Mouse (Mus musculus): ENCODE data around the gene Tnfrsf4.

The Tnfrsf4 gene

DNA sequence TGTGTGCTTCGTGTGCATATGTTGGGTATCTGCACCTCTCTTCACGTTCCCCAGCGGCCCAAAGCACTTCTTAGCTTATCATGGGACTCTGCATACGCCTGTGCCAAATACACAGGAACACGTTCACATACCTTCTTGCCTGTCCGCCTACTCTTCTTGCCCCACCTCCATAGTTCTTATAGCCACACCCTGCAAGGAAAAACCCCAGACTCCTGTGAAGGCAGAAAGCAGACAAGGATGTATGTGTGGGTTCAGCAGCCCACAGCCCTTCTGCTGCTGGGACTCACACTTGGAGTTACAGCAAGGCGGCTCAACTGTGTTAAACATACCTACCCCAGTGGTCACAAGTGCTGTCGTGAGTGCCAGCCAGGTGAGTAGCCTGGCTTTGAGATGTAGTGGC lies at the start of gene Tnfrsf4:
Tnfrsf4 (plus strand) TSS at position 207 of the 400 bp plus-strand sequence.
- DNase-seq = no peak

DNA sequence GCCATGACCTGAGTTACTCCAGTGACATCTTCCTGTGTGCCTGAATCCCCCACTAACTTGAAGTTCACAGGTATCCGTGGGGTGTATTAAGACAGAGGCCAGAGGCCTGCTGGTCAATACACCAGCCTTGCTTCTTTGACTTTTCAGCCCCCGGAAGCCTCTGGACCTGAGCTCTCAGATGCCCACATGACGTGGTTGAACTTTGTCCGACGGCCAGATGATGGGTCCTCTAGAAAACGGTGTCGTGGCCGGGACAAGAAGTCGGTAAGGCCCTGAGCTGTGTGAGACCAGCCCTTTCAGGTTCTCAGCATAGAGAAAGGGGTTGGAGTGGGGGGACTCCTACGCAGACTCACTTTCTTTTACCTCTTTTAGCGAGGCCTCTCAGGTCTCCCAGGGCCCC lies 49.2 kb upstream of the Tnfrsf4 start:
- peak; percentile 37 for DNase-seq

DNA sequence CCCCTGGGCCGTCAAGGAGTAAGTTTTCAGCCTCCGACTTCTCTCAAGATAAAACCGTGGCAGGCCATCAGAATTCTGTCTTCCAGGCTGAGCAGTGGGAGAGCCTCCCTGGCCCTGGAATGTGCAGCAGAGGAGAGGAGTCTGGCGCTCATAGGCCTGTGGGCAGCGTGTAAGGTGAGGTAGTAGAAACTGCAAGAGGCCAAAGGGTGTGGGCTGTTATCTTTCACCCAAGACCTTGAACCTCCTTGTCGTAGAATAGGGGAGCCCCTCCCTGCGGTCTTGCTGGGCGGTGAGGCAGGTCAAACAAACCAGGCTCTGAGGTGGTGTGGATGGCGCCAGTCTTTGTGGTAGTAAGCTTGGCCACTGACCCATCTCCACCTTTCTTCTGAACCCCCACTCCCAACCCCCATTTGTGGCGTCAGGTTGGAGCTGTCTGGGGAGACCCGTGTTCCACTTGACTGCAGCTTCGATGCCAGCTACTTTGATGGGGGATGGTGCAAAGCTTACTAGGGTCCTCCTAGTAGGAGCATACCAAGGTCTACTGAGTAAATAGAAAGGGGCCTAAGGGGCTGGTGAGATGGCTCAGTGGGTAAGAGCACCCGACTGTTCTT lies 44.5 kb upstream of the Tnfrsf4 start:
- DNase-seq = no peak

DNA sequence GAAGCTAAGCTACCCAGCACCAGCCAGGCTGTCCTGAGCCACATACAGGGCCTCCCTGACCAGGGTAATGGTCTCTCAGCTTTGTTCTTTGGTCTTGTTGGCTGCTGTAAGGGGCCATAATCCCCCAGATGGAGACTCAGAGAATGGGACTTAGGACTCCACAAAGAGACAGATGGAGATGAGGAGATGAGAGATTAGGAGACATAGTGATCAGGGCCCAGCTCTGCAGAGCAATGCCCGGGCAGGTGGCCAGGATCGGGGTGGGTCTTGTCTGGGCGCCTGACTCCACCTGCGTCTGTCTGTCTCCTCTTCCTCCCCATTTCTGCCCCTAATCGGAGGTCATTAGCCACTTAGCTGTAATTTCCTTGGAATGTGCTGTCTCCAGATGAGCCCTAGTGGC lies 43.4 kb upstream of the Tnfrsf4 start:
- no peak for DNase-seq

DNA sequence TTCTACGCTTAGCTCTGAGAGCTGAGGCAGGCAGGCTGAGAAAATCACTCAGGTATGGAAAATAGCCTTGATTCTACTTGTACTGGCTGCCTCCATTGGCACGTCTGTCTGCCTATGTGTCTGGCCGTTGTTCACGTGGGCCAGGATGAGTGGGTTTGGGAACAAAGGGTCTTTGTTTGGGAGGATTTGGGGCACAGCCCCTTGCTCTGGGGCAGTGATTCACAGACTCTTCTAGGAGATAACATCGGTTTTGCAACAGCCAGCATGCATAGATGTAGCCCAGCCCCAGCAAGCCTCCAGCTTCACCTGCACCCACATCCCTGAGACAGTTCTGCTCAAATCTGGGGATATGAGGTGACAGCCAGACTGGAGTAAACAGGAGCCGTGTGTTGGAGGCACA lies 41.0 kb upstream of the Tnfrsf4 start:
- no peak for DNase-seq

DNA sequence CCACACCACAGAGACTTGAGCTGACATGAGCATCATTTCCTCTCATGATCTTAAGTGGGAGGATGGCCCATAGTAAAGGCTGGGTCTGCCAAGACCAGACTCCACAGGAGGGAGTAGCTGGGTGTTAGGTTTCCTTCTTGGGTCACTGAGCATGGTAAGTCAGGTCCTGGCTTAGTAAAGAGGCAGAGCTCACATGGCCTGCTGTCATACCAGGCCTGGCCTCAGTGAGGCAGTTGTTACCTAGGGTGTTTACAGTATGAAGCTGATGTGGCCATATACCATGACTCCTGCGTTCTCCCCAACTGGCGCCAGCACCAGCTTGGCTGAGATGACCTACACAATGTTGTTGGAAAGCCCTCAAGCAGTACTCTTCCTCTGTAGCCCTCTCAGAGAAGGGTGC lies 40.4 kb upstream of the Tnfrsf4 start:
- DNase-seq = no peak

DNA sequence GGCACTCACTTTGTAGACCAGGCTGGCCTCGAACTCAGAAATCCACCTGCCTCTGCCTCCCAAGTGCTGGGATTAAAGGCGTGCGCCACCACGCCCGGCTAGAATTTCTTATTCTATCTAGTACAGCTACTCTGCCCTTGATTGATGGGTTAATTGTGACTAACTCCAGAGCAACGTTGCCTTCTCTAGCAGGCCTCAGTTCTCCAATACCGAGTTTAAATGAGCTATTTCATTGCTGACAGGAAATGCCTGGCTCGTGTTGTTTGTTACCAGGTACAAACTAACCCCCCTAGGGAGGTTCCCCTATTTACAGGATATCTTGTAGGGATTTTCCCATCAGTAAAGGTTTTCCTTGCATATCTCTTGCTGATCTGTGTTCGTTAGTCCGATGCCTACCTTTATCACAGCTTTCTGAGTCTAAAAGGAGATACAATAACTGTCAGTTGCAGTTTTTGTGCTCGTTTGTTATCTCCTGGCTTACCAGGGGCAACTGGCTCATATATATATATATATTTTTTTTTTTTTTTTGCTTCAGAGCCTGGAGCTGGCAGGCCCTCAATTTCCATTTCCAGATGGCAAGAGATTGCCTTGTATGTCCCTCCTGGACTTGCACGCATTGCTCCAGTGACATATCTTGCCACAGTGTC lies 32.1 kb upstream of the Tnfrsf4 start:
- DNase-seq = no peak

DNA sequence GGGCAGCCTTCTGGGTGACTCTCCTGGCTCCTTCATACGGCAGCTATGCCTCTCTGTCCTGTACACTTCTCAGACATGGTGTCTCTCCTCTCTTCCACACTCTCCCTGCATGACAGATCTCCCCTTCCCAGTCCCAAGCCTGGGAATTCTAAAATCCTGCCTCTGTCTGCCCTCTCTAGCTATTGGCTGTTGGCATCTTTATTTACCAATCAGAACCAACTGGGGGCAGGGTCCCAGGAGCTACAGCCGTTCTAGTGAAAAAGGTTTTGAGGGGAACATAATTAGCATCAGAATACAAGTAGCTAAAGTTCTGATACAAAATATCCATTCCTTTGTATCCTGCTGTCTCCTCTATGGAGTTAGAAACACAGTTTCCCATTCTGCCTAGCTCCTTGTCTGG lies 29.9 kb upstream of the Tnfrsf4 start:
- DNase-seq = no peak

DNA sequence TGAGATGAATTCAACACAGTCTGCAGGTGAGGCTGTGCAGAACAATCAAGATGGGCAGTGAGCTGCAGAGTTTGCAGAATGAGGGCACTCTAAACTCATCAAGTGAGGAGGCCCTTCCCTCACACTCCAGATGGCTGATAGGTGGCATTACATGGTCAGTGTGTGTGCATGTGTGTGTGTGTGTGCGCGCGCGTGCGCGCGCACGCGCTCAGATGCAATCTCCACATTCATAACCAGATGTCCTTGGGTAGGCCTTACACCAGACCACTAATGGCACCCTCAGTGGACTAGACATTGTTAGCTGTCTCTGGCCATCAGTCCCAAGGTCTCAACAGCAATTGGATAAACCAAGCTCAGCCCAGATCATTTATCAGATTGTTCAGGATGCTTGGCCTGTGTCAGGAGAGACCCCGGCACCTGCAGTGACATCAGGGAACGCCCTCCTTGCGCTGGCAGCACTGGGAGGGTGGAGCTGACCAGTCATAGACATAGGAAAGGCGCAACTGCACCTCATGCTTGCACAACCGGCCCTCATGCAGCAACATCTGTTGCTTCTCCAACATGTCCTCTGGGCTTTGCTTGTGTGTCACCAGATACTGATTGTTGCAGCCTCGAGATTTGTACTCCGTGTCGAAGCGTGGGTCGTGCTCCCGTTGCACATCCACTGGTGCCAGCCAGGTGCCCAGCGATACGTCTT lies 22.3 kb upstream of the Tnfrsf4 start:
- no peak for DNase-seq

DNA sequence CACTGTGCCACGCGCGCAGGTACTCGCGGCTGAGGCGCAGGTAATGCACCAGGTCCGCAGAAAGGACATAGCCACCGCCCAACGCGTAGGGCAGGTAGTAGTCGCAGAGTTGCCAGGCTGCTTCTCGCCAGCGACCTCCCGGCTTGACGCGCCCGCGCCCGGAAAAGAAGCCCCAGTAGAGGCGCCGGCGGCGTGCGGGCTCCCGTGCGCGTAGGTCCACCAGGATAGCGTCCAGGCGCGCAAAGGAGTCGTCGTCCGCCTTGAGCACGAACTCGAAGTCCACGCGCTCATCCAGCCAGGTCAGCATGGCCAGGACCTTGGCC lies 21.8 kb upstream of the Tnfrsf4 start:
- no peak for DNase-seq

DNA sequence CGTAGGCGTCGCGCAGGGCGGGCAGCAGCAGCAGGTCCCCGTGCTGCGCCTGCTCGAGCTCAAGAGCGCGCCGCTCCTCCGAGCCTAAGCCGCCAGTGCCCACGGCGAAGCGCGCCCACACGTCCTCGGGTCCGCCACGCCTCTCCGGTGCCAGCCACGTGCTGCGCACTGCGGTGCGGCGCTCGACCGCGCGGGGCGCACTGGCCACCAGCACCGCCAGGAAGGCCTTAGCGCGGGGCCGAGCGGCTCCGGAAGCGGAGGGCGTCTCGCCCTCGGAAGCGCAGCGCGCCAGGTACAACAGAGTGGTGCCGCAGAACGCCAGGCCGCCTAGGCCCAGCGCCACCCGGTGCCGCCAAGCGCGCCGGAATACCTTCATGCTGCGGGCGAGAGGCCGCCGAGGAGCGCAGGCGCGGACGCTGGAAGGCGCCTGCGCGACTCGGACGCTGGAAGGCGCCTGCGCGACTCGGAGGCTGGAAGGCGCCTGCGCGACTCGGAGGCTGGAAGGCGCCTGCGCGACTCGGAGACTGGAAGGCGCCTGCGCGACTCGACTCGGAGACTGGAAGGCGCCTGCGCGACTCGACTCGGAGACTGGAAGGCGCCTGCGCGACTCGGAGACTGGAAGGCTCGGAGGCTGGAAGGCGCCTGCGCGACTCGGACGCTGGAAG lies 21.3 kb upstream of the Tnfrsf4 start, which contains the start of the genes B3galt6 and Sdf4:
B3galt6 (minus strand) TSS at position 409 of the 665 bp plus-strand sequence.
Sdf4 (plus strand) TSS at position 632 of the 665 bp plus-strand sequence.
- peak; percentile 97 for DNase-seq

DNA sequence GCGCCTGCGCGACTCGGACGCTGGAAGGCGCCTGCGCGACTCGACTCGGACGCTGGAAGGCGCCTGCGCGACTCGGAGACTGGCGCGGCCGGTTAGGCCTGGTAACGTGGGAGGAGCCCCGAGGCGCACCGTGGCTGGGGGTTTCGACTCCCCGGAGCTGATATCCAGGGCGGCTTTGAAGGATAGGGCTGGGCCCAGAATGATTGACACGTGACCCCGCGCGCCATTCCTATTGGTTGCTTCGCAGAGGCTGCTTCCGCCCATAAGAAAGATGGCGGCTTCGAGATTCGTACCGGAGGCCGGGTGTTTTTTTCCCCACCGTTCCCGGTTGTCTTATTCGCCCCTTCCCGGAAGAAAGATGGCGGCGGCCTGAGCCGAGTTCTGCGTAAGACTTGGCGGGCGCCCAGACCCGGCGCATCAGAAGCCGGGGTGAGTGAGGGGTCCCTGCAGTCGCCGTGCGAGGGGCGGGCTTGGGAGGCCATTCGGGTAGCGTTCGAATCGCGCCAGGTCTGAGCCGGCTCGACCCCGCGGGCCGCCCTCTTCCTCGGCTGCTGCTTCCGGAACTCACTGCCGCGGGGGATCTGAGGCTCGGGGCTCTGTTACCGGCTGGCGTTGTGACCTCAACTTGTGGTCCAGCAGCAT lies 20.6 kb upstream of the Tnfrsf4 start:
- DNase-seq = peak; percentile 97

DNA sequence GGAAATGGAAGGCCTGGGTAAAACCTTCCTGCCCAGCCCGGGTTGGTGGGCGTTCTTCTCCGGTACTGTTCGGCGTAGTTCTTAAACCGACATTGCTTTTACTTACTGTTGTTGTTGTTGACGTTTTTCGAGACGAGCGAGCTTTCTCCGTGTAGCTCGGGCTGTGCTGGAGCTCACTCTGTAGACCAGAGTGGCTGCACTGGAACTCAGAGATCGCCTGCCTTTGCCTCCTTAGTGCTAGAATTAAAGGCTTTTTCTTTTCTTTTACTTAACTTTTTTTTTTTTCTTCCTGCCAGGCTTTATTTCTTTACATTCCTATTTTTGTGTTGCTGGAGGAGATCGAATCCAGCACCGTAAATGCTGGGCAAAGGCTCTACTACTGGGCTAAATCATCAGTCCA lies 20.0 kb upstream of the Tnfrsf4 start:
- DNase-seq = no peak

DNA sequence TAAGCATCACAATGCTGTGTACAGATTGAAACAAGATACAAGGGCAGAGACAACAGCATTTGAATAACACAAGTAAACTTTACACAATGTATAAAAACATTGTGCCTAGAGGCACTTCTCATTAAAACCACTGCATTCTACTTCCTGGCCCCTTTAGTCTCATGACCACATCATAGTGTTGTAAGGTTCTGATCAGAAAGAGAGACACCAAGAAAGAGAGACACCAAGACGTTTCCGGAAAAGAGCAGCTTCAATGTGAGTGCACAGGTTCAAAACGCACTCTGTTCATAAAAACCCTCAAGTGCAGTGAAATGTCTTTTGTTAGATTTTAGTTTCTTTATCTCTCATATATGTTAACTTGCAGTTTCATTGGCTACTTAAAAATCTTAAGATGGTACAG lies 9.5 kb upstream of the Tnfrsf4 start:
- DNase-seq = no peak

DNA sequence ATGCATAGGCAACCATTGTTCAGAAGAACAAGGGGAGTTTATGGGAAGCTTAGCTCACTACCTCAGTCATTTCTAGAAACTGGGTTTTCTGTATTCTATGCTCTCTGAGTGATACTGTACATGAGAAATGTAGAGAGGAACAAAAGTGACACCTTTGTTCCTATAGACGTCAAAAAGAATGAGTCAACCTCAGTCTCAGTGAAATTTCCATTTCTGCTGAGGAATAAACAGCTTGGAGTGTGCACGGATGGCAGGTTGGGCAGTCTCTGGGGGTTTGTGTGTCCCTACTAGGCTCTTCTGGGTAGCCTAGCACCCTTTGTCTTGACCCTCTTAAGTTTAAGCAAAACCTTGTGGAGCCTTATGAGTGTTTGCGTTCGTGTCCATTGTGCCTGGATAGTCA lies 5.3 kb upstream of the Tnfrsf4 start:
- DNase-seq = no peak

DNA sequence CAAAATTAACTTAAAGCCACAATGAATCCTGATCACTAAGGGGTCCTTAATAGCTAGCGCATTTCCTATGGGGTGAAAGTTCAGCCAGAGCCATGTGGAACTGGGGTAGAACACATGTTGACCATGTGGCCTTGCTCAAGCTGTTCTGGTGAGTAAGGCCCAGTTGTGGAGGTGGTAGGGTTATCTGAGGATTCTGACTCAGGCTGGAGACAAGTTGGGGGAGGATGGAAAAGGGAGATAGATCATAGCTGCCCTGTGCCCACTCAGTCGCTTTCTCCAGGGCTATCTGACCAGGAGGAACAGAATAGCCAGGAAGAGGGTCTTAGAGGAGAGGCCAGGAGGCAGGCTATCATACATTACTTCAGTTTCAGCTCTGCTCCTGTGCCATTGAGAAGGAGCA lies 793 bp downstream of the Tnfrsf4 start:
- no peak for DNase-seq

DNA sequence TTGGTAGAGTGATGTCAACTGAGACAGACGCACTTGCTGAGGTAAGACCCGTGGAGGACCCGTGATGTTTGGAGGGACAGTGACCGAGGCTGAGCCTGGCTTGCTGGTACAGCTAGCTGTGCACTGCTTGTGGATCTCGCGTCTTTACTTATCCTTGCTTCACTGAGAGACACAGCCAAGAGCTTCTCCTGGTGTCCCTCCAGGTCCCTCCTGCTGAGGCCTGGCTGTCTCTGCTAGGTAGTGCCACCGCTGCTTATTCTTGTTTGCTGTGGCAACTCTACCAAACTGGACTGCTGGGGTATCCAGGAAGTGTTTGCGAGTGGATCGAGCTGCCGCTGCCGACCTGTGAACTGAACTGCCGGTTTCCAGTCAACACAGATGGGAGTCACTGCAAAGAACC lies 6.1 kb downstream of the Tnfrsf4 start:
- no peak for DNase-seq

DNA sequence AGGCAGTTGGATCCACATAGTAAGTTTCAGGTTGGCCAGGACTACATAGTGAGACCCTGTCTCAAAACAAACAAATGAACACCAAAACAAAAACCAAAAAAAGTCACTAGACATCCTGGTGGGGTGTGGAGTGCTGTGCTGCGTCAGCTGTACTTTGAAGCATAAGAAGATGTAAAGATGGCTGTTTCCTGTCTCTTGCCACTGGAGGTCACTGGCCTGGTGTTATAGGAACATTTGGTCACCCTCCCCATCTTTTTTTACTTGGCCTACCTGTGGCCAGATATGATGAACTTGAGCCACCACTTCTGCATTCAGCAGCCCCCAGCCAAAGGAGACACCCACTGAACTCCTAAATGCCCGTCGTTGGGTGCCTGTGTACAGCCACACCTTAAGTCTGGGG lies 7.7 kb downstream of the Tnfrsf4 start:
- DNase-seq = no peak

DNA sequence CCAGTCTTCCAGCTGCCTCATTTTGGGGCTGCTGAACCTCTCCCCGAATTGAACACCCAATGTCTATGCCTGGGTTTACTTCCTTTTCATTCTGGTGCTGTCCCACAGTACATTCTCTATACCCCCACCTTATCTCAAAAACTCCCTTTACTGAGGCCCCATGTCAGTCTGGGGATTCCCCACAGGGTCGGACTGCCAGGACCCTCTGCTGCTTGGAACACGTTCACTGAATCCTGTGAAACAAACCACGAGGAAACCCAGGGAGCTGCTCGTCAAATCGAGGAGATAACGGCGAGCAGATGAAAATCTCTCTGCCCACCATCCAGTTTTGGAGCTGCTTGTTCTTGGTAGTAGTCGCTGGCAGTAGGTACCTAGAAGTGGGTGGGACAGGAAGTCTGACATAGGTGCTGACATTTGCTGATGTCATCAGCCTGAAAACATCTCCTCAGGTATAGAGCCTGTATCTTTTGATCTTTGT lies 8.3 kb downstream of the Tnfrsf4 start:
- no peak for DNase-seq

DNA sequence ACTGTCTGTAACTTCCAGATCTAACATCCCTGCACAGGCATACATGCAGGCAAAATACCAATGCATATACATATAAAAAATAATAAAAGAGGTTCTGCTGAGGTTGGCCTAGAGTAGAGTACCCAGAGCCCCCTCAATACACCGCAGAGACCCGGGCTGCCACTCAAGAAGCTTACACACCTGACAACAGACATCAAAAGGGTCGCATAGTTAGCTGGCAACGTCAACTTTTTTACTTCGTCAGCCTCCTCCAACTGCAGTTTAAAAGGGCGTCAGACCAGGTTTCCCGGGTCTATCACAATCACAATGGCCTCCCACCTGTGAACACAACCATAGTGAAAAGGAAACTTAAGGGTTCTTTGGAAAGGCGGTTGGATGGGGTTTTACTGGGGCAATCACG lies 9.9 kb downstream of the Tnfrsf4 start:
- DNase-seq = no peak

DNA sequence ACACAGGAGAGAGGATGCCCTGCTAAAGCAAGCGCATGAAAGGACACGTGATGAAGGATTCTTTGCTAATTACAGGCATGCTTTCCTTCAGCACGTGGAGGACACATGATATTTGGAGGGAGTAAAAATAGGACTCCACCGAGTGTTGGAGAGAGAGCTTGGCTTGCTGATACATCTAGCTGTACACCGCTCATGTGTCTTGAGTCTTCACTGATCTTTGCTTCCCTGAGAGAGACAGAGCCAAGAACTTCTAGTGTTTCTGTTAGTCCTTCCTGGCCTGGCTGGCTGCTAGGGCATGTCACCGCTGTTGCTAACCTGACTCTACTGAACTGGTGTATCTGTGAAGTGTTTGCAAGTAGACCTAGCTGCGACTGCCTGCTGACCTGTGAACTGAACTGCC lies 10.5 kb downstream of the Tnfrsf4 start:
- DNase-seq = no peak

DNA sequence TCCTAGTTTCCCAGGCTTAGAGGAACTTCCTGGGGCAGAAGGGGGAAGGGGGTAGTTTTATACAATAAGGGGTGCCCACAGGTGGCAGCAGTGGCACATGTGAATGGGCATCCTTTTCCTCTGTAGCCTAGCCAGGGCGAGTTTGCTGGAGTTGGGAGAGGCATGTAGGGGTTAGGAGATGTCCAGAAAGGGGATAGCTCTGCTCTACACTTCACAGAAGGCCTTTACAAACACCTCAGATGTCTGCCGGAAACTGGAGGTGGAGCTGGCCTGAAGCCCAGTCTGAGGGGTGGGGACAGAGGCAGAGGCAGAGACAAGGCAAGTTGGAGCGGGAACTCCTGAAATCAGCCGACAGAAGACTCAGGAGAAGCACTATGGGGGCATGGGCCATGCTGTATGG lies 12.4 kb downstream of the Tnfrsf4 start, which contains the start of gene Tnfrsf18:
Tnfrsf18 (plus strand) TSS at position 152 of the 400 bp plus-strand sequence.
- peak; percentile 68 for DNase-seq

DNA sequence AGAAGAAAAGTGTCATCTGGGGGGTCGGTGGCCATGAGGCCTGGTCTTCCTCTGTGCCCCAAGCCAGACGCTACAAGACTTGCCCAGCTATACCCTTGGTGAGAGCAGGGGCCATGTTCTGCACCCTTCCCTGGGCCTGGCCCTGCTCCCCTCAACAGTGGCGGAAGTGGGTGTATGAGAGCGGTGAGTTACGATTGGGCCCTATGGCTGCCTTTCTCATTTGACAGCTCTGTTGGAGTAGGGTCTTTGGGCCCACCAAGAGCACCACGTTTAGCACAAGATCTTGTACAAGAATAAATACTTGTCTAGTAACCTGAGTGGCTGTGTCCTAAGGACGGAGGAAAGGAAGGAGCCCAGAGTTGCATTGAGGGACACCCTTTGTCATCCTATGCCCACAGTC lies 14.9 kb downstream of the Tnfrsf4 start:
- no peak for DNase-seq
